Mouse (Mus musculus): ENCODE results near the gene Dip2b. TPM values are rescaled to one million over a fixed set of nuclear protein-coding genes. Genes with fewer than 3 reads are reported as not detected.

Dip2b gene
- polyA plus RNA-seq, 1 experiment: 18.1 TPM

GRCm38 (mm10) chr15:100112309-100112966 is 74.0 kb downstream of the Dip2b start:
- Histone ChIP-seq H3K4me1 (replicated peaks; ENCODE audit: control insufficient read depth, insufficient read depth, low read length) (no peaks in the 10 kb centered on the region), H3K27ac (ENCODE audit: control insufficient read depth, insufficient read depth, low read length) (no peak overlapping the region), H3K27me3 (ENCODE audit: control insufficient read depth, insufficient read depth, low read length) (no peaks in the 10 kb centered on the region), H3K36me3 (ENCODE audit: control insufficient read depth, insufficient read depth, low read length) (peaks cover 3% of the 10 kb centered on the region; the same call in 1 of the 2 replicates), H3K4me3 (ENCODE audit: control insufficient read depth, insufficient read depth, low read length) (no peak overlapping the region)
- WGBS: 81% methylated on average over 9 of the region's 9 CpGs
- TF ChIP-seq POLR2A (IDR thresholded peaks at IDR 0.05; ENCODE audit: control insufficient read depth, extremely low read depth, insufficient read depth, low read length, poor library complexity): no peak
- TF ChIP-seq CTCF (IDR thresholded peaks at IDR 0.05; ENCODE audit: borderline replicate concordance, control insufficient read depth, extremely low read depth, insufficient read depth, low read length, poor library complexity): no peak
- no peak for DNase-seq

GRCm38 (mm10) chr15:100113343-100114275 is 75.1 kb downstream of the Dip2b start:
- 95% methylated on average over 10 of the region's 10 CpGs for WGBS
- no peak for DNase-seq
- peaks cover 3% of the 10 kb centered on the region; the same call in 1 of the 2 replicates for H3K36me3 ChIP-seq (ENCODE audit: control insufficient read depth, insufficient read depth, low read length)
- H3K4me1 ChIP-seq (replicated peaks; ENCODE audit: control insufficient read depth, insufficient read depth, low read length): no peaks in the 10 kb centered on the region
- H3K27me3 ChIP-seq (ENCODE audit: control insufficient read depth, insufficient read depth, low read length): no peaks in the 10 kb centered on the region
- TF ChIP-seq CTCF (IDR thresholded peaks at IDR 0.05; ENCODE audit: borderline replicate concordance, control insufficient read depth, extremely low read depth, insufficient read depth, low read length, poor library complexity) (no peak), POLR2A (IDR thresholded peaks at IDR 0.05; ENCODE audit: control insufficient read depth, extremely low read depth, insufficient read depth, low read length, poor library complexity) (no peak)
- H3K27ac ChIP-seq (ENCODE audit: control insufficient read depth, insufficient read depth, low read length): no peak overlapping the region
- no peak overlapping the region for H3K4me3 ChIP-seq (ENCODE audit: control insufficient read depth, insufficient read depth, low read length)

GRCm38 (mm10) chr15:100115416-100115815 is 77.0 kb downstream of the Dip2b start:
- peaks cover 3% of the 10 kb centered on the region; the same call in 1 of the 2 replicates for H3K36me3 ChIP-seq (ENCODE audit: control insufficient read depth, insufficient read depth, low read length)
- H3K27me3 ChIP-seq (ENCODE audit: control insufficient read depth, insufficient read depth, low read length): no peaks in the 10 kb centered on the region
- no peak overlapping the region for H3K4me3 ChIP-seq (ENCODE audit: control insufficient read depth, insufficient read depth, low read length)
- H3K4me1 ChIP-seq (replicated peaks; ENCODE audit: control insufficient read depth, insufficient read depth, low read length): peaks cover 5% of the 10 kb centered on the region; the same call in 1 of the 2 replicates
- no peak for DNase-seq
- H3K27ac ChIP-seq (ENCODE audit: control insufficient read depth, insufficient read depth, low read length): no peak overlapping the region
- WGBS: 96% methylated on average over 3 of the region's 3 CpGs
- TF ChIP-seq POLR2A (IDR thresholded peaks at IDR 0.05; ENCODE audit: control insufficient read depth, extremely low read depth, insufficient read depth, low read length, poor library complexity) (no peak), CTCF (IDR thresholded peaks at IDR 0.05; ENCODE audit: borderline replicate concordance, control insufficient read depth, extremely low read depth, insufficient read depth, low read length, poor library complexity) (no peak)

GRCm38 (mm10) chr15:100116325-100116724 is 77.9 kb downstream of the Dip2b start:
- Histone ChIP-seq H3K4me1 (replicated peaks; ENCODE audit: control insufficient read depth, insufficient read depth, low read length) (peaks cover 5% of the 10 kb centered on the region; the same call in 1 of the 2 replicates), H3K27me3 (ENCODE audit: control insufficient read depth, insufficient read depth, low read length) (no peaks in the 10 kb centered on the region), H3K36me3 (ENCODE audit: control insufficient read depth, insufficient read depth, low read length) (peaks cover 3% of the 10 kb centered on the region; the same call in 1 of the 2 replicates), H3K27ac (ENCODE audit: control insufficient read depth, insufficient read depth, low read length) (no peak overlapping the region), H3K4me3 (ENCODE audit: control insufficient read depth, insufficient read depth, low read length) (no peak overlapping the region)
- WGBS: 98% methylated on average over 13 of the region's 13 CpGs
- TF ChIP-seq POLR2A (IDR thresholded peaks at IDR 0.05; ENCODE audit: control insufficient read depth, extremely low read depth, insufficient read depth, low read length, poor library complexity) (no peak), CTCF (IDR thresholded peaks at IDR 0.05; ENCODE audit: borderline replicate concordance, control insufficient read depth, extremely low read depth, insufficient read depth, low read length, poor library complexity) (no peak)
- DNase-seq: no peak

- Histone ChIP-seq H3K27me3 (ENCODE audit: control insufficient read depth, insufficient read depth, low read length) (no peaks in the 10 kb centered on the region), H3K4me3 (ENCODE audit: control insufficient read depth, insufficient read depth, low read length) (no peak overlapping the region), H3K27ac (ENCODE audit: control insufficient read depth, insufficient read depth, low read length) (no peak overlapping the region), H3K36me3 (ENCODE audit: control insufficient read depth, insufficient read depth, low read length) (peaks cover 3% of the 10 kb centered on the region; the same call in 1 of the 2 replicates), H3K4me1 (replicated peaks; ENCODE audit: control insufficient read depth, insufficient read depth, low read length) (peaks cover 15% of the 10 kb centered on the region)
- 53% methylated on average over 6 of the region's 6 CpGs for WGBS
- DNase-seq: no peak
- TF ChIP-seq POLR2A (IDR thresholded peaks at IDR 0.05; ENCODE audit: control insufficient read depth, extremely low read depth, insufficient read depth, low read length, poor library complexity): no peak
- no peak for TF ChIP-seq CTCF (IDR thresholded peaks at IDR 0.05; ENCODE audit: borderline replicate concordance, control insufficient read depth, extremely low read depth, insufficient read depth, low read length, poor library complexity)
Measured at GRCm38 (mm10) chr15:100119225-100119788, 80.8 kb downstream of the Dip2b start.

GRCm38 (mm10) chr15:100121437-100121836 is 83.0 kb downstream of the Dip2b start:
- no peaks in the 10 kb centered on the region for H3K27me3 ChIP-seq (ENCODE audit: control insufficient read depth, insufficient read depth, low read length)
- no peak for DNase-seq
- H3K36me3 ChIP-seq (ENCODE audit: control insufficient read depth, insufficient read depth, low read length): peaks cover 3% of the 10 kb centered on the region; the same call in 1 of the 2 replicates
- no peak overlapping the region for H3K27ac ChIP-seq (ENCODE audit: control insufficient read depth, insufficient read depth, low read length)
- WGBS: 97% methylated on average over 6 of the region's 6 CpGs
- peaks cover 15% of the 10 kb centered on the region for H3K4me1 ChIP-seq (replicated peaks; ENCODE audit: control insufficient read depth, insufficient read depth, low read length)
- TF ChIP-seq CTCF (IDR thresholded peaks at IDR 0.05; ENCODE audit: borderline replicate concordance, control insufficient read depth, extremely low read depth, insufficient read depth, low read length, poor library complexity) (no peak), POLR2A (IDR thresholded peaks at IDR 0.05; ENCODE audit: control insufficient read depth, extremely low read depth, insufficient read depth, low read length, poor library complexity) (no peak)
- H3K4me3 ChIP-seq (ENCODE audit: control insufficient read depth, insufficient read depth, low read length): no peak overlapping the region
